Mouse (Mus musculus) c-Kit-negative CD71-positive TER-119-positive erythroid progenitor cells, embryonic 14.5 days (primary cell): ENCODE results near the gene B230118H07Rik.
"Not testable (repeated sequence)": the region's sequence is repeated elsewhere in the genome, so short reads cannot be mapped to it uniquely, and the experiment has no call there.

Experiments
- DNase-seq: peaks from one replicate; pipeline ENCODE4 v3.0.0-alpha.2; 2013; ENCODE audit warnings: low read depth, low spot score

Gene B230118H07Rik

DNA sequence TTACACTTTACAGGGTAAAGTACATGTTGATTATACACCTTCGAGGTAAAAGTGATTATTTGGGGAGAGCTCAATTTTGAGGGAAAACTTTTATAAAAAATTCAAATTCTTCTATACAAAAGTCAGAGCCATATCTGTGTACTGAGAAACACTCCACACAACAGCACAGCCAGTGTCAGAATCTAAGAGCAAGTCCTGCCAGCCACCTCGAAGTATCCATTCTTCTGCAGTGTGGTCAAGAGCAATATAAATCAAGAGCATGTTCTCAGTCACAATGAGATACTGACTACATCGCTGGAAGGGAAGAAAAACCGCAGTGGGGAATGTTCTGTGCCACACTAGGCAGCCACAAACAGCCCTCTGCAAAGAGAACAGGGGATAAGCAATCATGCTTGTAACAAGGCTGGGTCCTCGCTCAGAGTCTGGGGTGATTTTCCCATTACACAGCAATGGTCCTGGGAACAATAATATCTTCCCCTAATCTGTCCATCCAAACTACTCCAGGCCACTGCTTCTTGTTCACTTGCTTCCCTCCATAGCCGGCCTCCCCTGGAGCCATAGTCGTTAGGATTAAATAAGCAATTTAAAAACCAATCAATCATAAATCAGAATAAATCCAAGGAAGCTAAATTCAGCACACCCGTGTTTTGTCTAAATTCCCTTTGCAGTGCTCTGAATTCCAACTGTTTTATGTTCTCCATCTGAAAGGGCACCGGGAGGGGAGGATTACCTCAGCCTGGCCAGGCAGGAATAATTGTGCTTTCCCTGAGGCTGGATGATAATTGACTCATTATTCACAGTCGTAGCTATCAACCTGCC, 57.1 kb downstream of the B230118H07Rik start:
- no peak for DNase-seq

DNA sequence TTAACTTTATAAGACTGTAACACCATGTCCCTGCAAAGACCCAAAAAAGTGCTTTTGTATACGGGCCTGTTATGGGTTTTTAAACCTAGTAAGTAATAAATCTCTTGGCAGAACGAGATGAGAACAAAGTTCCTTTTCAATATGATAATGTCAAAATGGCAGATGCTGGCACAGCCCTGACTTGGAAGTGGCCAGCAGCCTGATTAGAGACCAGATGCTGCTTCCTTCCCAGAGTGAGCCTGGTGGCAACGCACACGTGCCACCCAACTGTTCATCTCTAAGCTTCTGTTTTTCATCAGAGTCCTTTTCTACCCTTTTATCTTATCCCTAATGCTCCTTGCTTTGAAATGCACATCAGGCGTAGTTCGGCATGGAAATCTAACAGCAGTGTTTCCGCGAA, 58.0 kb downstream of the B230118H07Rik start:
- no peak for DNase-seq

DNA sequence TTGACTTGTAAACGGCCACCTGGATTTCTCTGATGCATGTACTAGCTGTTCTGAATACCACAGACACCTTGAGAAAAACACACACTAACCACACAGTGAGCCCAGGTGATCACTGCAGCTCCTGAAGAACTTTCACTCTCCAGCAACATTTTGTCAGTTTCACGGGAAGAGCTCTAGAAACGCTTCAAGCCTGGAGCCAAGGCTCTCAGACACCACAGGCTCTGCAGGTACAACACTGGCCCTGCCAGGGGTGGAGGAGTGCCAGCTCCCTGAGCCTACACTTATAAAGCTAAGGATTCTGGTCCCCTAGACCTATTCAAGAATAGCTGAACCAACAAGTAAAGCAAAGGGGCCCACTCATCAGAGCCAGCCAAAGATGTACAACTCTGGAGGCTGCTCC, 67.9 kb downstream of the B230118H07Rik start:
- DNase-seq, result no peak

DNA sequence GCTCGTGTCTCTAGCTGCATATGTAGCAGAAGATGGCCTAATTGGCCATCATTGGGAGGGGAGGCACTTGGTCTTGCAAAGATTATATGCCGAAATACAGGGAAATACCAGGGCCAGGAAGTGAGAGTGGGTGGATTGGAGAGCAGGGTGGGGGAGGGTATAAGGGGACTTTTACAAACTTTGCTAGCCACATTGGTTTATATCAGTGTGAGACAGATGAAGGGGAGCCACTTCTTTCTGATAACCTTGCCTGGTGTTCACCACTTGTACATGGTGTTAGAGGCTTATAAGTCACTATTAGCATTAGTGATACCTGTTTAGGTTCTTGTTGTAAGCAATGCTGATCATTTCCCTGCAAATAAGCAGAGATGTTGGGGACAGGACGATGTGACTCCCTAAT, 68.4 kb downstream of the B230118H07Rik start:
- no peak for DNase-seq

DNA sequence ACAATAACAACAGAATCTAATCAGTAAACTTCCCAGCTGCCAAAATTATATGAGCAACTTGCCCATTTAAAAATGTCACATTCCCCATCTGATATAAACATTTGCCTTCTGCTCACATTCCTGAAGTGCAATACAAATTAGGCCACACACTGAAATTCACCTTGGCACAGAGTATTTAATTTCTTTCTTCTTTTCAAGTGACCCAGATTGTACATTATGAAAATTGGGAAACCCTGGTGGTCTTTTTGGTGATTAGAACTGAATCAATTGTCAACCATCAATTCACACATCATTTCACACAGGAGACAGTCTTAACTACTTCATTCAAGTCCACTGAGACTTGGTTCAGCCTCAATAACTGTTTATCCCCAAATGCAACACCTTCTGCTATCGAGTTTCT, 68.9 kb downstream of the B230118H07Rik start:
- no peak for DNase-seq

DNA sequence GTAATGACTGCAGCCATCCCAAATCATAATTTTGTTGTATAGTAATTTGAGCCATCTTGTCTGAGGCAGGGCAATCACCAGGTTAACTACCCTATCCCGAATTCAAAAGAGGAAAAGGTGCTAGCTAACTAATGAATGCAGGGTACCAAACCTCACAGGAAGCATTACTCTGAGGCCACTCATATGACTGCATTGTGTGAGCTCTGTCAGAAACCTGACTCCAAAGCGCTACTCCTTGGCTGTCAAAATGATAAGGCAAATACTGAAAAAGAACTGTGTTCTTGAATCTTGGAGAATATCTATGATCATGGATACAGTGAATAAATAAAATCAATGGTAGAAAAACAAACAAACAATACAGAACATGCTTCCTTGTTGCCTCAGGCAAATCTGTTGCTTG, 69.3 kb downstream of the B230118H07Rik start:
- DNase-seq, result no peak

DNA sequence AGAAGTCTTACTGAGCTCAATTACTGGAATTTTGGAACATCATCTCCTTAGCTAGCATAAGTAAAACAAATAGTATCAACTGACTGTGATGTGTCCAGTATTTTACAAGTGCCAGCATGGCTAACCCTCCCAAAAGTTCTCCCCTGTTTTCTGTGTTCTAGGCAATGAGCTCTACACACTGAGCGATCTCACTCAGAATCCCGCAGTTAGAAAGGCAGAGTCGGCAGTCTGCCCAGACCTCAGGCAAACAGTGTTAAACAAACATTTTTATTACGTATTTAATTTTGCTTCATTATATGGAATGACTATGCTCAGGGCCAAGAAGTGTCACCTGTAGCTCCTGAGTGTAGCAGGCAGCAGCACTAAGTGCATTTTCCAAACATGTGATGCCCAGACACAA, 72.1 kb downstream of the B230118H07Rik start:
- no peak for DNase-seq

DNA sequence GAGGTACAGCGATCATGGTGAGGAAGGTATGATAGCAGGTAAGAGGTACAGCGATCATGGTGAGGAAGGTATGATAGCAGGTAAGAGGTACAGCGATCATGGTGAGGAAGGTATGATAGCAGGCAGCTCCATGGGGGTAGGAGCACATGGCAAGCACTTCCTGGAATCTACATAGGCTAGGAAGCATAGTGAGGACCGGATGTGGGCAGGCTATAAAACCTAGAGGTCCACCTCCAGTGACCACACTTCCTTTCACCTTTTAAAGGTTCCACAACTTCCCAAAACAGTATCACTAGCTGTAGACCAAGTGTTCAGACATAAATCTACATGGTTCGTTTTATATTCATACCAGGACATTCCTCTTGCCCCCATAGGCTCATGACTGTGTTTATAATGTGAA, 80.1 kb downstream of the B230118H07Rik start:
- DNase-seq, result no peak

DNA sequence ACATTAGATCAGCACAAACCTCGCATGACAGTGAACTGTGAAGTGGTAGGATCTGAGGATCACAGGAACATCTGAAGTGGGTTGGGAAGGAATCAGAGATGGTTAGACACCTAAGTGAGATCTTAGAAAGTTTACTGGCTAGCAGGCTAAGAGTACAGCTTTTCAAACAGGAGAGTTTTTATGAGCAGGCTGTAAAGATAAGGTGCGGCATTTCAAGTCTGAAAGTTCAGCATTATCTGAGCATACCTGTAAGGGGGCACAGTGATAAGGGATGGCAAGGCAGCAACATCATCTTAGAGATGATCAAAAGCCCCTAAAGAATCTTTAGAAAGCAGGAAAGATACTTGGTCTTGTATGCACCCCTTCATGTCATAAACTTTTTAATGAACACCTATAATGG, 81.8 kb downstream of the B230118H07Rik start:
- DNase-seq, result no peak

DNA sequence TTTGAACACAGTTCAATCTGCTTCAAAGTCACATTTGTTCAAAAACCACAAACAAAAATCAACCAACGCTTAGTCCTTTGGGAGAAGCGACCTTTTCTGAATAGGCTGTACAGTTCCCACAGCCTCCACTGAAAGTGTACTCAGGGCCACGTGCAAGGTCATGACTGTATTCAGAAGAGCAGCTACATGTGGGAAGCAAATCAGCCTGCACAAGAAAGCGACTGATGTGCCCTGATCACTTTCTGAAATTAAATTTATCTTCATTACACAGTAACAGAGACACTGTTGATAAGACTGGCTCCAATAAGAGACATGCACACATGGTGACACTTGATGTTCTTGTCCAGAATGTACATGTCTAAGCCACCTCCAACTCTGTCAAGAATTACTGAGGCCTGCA, 85.6 kb downstream of the B230118H07Rik start:
- no peak for DNase-seq

DNA sequence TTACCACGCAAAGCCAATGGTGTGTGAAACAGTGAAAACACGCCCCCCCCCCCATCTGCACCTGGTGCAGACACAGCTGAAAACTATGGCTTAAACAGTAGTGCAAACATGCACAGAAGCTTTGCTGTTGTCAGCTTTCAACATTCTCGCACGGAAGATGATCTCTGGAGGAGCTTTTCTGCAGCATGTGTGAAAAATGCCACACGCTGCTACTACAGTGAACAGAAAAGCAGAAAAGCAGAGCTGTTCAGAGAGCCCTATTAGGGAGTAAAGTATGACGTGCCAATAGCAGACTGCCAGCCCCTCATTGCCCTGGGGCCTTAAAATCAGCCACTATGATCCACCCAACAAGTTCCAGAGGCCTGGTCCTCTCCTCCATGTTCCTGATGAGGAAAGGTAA, 86.1 kb downstream of the B230118H07Rik start:
- no peak for DNase-seq

DNA sequence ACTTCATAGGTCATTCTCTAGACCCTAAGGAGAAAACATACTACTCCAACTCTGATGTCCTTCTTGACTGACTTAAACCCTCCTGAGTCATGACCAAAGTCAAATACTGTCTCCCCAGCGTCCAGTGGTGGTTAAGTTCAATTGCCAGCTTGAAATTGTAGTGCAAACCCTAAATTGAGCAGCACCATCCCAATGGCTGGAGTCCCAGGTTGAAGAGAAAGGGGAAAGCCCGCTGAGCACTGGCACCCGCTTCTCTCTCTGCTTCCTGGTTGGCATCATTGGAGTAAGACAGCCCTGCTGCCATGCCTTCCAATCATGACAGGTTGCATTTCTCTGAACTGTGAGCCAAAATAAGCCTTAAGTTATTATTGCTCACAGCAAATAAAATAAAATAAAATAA, 89.9 kb downstream of the B230118H07Rik start:
- DNase-seq, result no peak

DNA sequence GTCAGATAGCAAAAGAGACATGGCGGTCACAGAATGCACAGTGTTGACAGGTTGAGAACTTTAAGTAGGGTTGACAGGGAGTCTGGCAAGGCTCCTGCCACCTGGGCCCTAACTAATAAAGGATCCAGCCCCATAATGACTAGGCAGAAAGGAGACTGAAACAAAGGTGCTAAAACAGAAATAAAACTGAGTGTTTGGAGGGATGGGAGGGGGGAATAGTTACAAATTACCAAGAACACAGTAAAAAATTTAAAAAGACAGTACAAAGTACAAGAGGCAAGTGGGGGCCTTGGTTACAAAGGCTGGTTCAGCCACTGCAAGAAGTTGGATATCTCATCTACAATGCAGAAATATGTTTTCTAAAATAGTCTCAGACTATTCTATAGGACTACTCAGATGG, 93.4 kb downstream of the B230118H07Rik start:
- no peak for DNase-seq

DNA sequence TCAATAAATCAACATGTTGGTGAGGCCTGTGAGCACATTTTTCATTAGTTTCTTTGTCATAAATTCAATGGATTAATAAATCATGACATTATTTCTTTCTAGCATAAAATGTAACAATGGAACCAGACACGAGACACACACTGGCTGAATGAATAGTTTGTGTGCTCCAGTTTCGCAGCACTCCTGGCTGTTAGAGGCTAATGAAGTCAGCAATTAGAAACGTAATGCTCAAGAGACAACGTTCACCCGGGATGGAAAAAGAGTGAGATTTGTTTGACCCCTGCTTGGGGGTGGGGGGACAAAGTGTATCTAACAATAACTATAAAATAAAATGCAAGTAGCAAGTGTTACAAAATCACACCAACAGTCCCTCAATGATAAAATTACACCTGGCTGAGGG, 95.5 kb downstream of the B230118H07Rik start:
- DNase-seq, result no peak

DNA sequence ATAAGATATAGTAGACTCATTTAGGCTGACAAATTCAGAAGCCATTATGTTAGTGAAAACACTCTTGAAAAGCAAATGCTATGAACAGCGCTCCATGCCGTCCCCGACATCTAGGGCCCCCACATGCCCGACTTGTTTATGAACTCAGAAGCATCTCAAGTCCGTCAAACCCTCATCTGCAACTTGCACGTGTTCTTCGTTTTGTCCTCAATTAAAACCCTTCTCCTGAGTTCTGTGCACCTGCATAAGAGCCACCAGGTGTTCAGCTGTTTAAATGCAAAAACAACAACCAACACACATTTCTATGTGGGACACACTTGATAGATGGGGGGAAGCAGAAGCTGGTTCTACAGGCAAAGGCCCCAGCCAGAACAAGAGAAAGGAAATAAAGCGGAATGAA, 97.0 kb downstream of the B230118H07Rik start:
- DNase-seq, result no peak

DNA sequence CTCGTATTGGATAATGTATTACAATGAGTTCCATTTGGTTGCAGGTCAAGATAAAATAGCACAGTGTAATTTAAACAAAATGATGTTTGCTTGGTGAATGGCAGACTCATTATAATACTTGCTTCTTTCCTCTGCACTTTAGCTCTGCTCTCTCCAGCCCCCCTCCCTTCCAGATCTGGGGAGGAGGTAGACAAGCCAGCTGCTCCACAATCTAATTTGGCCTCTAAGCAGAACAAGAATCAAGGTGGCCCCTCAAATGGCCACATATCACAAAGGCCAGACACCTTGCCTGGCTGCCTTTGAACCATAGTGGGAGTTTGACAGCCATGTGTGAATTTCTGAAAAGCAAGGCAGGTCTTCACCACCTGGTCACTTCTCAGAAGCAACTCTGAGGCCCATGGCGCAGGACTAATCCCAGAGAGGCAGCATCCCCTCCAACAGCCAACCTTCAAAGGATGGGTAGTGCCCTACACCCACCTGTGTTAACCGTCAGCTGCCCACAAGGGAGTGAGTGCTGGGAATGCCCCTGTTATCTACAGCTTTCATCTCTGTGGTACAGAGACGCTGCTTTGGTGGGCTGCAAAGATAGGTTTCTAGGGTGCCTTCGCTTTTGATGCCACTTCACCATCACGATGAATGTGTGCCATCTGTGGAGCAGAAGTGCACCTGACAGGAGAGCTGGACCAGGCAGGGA, 98.2 kb downstream of the B230118H07Rik start:
- DNase-seq, result no peak

DNA sequence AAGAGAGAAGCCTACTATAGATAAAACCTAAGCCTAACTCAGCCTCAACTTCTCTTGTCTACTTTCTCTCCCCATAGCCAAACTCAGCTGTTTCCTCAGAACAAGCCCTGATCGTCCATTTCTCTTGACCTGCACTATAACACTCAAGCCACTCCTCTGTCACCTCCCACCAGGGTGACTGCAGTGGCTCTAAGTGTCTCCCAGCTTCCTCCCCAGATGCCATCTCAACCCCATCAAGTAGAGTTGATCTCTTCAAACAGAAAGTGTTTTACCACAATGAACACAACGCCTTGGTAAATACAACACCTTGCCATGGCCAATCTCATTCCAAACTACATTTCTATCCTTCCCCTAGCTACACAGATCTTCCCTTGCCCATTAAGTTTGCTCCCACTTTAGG, 99.2 kb downstream of the B230118H07Rik start:
- no peak for DNase-seq

DNA sequence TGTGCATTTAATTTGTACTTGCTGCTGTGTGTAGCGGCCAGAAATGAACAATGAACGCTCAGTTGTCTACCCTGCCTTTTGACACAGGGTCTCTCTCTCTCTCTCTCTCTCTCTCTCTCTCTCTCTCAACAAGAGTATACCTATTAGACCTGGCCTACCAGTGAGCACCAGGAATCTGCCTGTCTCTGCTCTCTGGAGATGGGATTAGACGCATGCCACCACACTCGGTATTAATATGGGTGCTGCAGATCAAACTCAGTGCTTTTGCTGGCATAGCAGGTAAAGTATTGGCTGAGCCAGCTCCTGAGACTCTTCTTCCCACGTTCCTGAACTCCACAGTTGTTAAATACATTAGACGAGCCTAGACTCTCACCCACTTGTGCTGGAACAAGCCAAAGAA, 100.5 kb downstream of the B230118H07Rik start:
- no peak for DNase-seq

DNA sequence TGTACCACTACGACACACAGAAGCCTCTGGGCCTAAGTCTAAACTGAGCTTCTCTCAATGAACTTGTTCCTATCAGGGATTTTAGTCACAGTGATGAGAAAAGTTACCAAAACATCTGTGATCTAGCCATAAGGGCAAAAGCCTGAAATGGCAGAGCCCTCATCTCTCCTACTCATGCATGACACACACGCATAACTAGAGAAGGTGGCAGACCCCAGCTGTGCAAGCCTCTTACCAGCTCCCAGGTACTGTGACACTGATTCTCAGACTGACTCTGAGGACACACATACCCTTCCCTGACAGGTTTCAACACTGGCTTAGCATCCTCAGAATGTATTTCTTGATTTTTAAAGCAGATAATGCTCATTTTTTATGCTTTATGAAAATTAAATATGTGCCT, 103.7 kb downstream of the B230118H07Rik start:
- no peak for DNase-seq

DNA sequence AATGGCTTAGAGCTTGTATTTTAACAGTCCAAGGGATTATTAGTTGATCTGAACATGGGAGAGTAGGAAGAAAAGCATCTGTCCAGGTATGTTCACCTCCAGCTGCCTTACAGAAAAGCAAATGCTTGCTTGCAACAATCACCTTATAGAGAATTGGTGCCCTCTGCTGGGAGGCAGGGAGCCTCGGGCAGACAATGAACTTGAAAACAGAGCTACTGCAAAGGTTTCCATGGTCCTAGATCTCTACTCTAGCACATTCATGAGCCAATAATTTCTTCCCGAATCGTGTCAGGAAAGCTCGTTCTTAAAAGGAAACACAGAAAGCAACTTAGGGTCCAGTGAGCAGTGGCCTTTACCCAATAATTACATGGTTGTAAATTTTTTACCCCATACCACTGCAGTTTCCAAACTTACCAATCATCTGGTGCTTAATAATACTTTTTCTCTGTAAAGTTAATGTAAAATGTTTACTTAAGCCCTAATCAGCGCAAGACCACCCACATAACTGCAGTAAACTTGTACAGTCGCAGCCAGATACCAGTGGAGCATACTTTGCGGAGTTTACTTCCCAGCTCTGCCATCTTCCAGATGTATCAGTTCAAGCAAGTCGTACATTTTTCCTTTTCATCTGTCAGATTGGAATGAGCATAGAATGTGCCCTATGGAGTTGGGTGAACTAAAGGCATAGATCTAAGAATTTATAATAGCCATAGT, 105.5 kb downstream of the B230118H07Rik start:
- no peak for DNase-seq

DNA sequence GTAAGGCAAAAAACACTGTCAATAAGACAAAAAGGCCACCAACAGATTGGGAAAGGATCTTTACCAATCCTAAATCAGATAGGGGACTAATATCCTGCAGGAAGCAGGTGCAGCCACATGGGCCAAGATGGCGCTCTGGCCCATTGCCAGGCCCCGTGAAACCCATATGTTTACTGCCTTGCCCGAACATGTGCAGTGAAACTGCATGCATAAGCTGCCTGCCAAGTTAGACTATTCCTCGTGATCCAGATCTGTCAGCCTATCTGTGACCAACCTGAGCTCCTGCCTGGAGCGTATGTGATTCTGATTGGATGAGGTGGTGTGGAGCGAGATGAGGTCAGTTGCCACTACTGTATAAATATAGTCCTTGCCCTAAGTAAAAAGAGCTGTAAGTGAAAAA, 112.4 kb downstream of the B230118H07Rik start:
- not testable (repeated sequence) for DNase-seq

DNA sequence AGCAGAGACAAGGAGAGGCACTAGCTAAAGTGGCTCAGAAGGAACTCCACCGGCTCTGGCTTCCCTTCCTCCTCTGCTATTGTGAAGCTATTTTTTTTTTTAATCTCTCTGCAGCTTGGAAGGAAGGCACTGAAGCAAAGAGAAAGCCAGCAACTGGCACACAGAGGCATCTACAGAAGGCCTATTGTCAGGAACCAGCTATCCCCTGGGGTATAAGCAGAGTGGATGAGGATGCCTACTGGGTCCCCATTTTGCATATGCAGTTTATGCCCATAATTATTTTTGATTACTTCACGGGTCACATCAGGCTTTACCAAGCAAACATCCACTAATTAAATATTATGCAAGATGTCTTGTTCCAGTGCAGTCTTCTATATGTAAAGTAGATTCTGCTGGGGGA, 115.6 kb downstream of the B230118H07Rik start:
- no peak for DNase-seq
